Mouse (Mus musculus) liver, adult (tissue): ENCODE measurements at regions not wholly inside any gene's neighbourhood (a gene's known extent, or its start where the extent isn't known, plus 50 kb on each side); places are given as distances from the start of the nearest gene placed in this dataset.

Source experiments
- GATA4 ChIP-seq: IDR thresholded peaks from 2 replicates; pipeline ENCODE4 v1.6.1; 2014; ENCODE audit warnings: mild to moderate bottlenecking, low read length; ENCODE audit not compliant: insufficient replicate concordance

DNA sequence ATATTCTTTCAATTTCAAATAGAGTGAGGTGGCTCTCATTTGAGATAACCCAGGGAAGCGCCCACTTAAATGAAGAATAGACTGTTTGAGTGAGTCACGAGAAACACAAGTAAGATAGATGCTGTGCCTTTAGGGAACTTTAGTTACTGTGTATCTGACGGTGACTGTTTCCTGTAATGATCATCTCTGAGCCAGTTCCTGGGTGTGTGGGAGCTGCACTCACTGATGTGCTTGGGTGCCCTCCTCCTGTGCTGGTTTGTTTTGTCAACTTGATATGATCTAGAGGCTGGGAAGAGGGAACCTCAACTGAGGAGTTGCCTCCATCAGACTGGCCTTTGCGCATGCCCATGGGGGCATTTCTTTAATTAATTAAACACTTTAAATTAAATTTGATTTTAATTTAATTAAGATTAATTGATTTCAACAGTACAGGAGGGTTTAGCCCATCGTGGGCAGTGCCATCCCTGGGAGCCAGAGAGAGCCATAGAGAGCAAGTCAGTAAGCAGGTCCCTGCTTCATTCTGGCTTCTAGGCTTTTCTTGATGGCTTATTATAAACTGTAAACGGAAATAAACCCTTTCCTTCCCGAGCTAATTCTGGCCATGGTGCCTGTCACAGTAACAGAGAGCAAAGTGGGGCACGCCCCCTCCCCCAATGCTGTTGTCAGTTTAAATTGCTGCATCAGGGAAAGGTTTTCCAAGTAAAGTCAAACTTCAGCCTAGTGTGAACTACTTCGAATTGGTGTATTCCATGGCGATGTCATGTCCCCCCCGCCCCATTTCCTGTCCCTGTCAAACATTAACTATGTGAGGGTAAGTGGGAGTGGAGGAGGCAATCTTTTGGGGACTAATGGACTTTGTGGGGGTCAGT lies 202.9 kb upstream of the Id2 start:
- no peak for TF ChIP-seq GATA4

DNA sequence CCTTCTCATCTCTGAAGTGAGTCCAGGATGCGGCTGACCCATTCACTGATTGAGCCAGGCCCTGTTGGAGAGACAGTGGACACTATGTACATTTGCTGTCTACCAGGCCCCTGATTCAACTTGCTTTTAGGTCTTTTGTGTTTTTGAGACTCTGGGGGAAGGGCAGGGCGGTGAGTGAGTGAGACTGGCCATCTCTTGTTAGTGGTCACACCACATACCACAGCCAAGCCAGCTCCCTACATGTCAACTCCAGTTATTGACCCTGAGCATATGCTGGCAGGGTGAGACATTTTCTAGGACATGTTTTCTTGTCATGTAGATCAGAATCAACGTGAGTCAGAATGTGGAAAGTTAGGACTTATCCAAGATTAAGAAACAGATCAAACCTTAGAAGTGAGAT lies 201.8 kb upstream of the Id2 start:
- TF ChIP-seq GATA4: no peak

DNA sequence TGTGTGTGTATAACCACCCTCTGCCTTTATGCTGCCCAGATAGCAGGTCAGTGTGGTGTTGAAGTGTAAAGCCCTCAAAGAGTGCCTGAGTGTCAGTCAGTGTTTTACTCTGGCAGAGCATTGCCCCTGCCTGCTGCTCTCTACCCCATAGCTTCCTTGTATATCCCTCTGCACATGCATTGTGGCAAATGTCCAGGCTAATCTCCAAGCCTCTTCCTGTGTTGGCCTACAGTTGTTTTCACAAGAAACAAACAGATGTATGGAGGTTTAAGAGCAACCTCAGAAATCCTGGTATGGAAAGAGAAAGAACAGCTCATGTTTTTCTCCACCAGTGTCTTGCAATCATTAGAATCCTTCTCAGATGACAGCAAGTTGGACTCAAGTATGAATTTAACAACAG lies 201.0 kb upstream of the Id2 start:
- no peak for TF ChIP-seq GATA4

DNA sequence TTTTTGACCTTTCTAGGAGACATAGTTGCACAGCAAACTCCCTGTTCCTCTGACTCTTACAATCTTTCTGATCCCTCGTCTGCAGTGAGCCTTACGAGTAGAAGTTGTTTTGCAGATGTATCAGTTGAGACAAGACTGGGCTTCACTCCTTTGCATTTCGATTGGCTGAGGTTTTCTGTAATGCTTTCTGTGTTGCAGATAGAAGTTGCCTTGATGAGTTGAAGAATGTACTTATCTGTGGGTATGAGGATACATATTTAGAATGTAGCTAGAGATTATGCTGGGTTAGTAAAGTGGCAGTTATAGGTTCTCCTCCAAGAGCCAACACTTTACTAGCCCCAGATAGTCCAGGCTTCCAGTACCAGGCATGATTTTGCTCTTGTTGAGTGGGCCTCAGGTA lies 199.7 kb upstream of the Id2 start:
- TF ChIP-seq GATA4: no peak

DNA sequence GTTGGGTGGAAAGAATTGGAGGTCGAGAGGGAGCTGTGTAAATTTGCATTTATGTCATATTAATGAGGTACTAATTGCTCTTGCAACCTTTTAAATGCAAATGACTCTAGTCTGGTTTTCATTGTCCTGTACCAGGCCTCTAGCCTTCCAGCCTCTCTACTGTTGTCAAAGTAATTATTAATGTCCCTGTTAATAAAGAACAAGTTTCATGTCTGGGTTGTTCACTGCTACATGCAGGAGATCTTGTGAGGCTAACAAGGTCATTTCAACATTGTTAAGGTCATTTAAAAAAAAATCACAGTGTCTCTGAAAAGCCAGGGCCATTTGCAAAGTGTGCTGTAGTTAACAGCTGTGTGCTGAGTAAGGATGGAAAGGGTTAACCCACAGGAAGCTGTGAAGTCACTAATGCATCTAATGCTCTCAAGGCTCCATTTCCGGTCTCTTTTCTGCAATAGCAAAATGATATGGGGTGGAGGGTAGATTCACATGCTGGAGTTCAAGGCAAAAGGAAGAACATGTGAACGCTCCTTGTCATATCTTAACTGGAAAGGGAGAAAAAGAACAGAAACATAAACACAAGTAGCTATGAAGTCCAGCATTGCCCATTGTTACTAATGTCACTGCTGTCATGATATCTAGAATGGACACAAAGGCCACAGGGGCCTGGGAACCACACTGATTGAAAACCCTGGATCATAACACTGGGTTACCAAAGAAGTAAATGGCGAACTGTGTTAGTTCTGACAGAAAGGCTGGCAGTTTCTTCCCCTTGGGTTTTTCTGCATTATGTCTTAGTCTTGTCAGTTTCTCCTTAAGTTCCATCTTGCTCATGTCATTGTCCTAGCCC lies 197.5 kb upstream of the Id2 start:
- TF ChIP-seq GATA4: peak; percentile 66; the same call in 1 of the 2 replicates

DNA sequence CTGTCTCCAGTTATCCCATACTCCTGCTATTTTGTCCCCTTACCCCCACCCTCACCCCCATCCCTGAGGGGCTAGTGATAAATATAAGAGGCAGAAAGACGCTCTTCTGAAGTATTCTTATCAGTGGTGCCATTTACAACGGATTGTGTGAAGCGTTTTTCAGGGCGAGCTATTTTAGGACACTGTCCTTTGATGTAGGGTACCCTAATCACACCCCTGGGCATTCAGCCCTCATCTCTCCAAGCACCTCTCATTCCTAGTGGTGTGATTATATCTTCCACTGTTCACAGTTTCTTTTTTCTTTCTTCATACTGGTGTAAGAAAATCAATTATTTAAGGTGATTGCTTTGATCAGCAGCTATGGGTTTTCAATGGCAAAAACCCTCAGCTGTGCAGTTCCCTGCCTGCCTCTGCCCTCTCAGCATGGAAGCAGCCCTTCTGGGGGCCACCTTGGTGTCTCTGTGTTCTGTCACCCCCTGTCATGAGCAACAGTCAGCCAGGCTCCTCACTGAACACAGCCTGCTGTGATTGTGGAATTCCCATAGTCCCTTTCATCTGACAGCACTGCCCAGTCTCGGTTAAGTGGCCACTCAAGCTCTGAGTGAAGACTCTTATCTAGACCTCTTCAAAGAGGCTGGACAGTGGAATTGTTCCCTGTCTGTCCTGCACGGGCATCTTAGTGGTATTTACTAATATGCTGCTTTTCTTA lies 196.7 kb upstream of the Id2 start:
- TF ChIP-seq GATA4: no peak

DNA sequence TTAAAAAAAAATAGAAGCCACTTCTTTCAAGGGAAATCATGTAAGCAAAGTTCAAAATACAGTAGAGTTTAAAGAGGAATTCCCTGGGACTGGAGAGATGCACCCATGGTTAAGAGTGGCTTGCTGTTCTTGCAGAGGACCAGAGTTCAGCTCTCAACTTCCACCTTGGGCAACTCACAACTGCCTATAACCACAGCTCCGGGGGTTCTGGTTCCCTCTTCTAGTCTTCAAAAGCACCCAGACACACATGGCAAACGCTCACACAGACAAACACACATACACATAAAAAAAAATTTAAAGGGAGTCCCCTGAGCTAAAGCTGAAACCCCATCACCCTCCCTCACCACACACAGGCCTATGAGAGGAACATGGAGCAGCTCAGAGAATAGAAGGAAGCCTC lies 192.4 kb upstream of the Id2 start:
- no peak for TF ChIP-seq GATA4

DNA sequence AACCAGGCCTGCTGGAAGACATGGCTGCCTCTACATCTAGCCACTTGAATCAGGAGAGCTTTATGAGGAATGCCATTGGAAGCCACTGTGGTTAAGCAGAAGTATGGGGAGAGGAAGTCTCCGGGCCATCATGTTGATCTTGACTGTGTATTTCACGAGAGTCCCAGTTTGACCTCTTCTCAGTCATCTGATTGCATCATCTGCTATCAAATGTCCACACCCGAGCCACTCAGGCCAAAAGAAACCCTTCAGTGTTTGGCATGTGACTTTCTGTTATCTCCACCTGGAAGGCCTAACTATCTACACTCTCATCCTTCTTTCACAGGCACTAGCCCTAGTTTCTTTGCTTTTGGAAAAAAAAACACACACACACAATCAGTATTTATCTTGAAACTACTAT lies 186.9 kb upstream of the Id2 start:
- peak; percentile 95 for TF ChIP-seq GATA4

DNA sequence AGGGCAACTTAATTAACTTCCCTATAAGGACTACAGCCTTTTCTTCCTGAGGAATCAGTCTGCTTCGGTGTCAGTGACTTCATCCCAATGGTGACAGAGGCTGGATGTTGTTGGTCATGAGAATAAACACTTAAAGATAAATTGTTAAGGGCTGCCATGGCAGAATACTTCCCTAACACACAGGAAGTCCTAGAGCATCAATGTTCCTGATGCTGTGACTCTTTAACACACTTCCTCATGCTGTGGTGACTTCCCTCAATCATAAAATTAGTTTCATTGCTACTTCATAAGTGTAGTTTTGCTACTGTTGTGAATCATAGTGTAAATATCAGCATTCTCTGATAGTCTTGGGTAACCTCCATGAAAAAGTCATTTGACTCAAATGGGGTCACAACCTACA lies 184.5 kb upstream of the Id2 start:
- no peak for TF ChIP-seq GATA4

DNA sequence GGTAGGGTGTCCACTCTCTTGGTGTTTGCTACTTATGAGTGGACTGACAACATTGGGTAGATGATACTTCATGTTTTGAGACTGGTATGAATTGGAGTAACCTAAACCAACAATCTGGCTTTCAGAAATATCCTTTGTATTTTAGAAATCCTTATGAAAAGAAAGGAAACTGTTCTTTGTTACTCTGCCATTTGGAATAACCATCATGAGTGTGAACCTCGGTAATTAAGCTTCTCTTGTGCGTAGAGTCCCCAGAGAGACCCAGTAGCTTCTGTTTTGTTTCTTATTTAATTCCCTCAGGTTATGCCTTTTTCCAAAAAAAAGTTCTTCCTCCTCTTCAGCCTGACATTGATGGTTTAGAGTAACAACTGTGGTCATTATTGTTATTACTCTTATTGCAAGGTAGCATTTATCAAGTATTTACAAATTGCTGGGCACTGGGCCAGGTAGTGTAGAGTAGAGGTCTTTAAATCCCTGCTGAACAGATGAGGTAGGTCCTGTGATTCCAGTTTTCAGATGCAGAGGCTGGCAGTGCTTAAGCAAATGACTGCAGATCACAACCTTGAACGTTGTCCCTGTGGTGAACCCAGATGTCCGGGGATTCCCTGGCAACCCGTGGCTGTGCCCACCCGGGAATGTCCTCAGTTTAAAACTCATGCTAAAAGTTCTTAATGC lies 176.8 kb upstream of the Id2 start:
- TF ChIP-seq GATA4: no peak

DNA sequence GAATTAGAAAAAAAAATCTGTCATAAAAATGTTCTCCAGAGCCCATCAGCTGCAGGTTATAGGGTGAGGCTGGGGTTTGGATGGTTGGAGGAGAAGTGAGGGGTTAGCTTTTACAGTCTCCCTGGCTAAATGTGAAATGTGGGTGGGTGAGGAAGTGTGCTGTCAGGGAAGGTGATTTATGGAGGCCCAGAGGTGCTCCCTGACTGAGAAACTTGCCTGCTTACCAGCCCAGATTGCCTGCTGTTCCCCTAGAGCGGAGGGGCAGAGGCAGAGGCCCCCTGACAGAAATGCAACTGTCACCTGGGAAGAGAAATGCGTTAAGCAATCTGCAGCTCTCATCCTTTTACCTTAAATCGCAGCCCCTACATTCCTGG lies 175.8 kb upstream of the Id2 start:
- TF ChIP-seq GATA4: no peak

DNA sequence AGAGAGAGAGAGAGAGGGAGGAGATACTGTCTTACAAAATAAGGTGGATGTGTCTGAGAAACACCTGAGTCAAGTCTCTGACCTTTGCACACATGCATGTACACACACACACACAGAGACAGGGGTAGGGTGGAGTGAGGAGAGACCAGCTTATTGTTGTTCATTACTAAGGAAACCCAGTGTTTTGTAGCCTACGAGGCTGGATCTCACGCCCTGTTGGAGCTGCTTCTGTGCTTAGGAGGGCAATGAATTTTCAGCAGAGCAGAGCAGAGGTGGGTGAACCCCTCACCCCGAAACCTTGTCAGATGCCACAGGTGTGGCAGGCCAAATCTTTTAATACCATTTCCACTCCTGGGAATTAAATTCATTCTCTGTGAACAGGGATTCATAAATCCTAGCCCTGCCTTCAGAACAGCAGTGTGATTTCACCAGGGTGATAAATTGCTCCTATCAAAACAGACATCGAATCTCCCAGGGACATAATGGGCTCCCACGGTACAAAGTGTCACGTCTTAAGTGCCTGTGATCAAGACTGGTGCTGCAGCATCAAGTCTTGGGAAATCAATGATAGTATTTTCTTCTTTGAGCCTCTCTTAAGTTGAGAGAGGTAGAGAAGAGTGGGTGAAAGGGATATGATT lies 175.3 kb upstream of the Id2 start:
- no peak for TF ChIP-seq GATA4

DNA sequence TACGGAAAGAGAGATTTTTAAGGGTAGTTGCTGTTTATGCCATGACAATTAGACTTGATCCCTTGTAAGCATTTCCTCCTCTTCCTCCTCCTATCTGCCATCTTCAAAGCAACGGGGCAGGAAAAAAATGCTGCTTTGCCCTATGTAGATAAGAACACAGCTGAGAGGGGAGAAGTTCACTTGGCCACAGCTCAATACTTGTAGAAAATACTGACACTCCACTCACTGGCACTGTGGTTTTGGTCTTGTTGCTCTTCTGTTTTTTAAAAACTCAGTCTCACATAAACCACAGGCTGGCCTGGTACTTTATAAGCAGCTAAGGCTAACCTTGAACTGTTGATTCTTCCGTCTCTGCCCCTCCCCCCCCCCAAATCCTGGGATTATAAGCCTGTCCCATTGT lies 172.9 kb upstream of the Id2 start:
- TF ChIP-seq GATA4: no peak
